Mouse (Mus musculus) kidney, adult 18-20 months (tissue): ENCODE results near the gene Ak7.
A peak's percentile ranks its signal among the peaks of the same experiment; 100 is the strongest.

ENCODE experiments used
- DNase-seq: peaks from one replicate; pipeline ENCODE4 v3.0.0; 2021

Ak7 gene

GRCm38 (mm10) chr12:105705799-105706487 lies at the start of gene Ak7:
Ak7 (plus strand) TSS chr12:105705976.
- peak; percentile 70 for DNase-seq

- DNase-seq = no peak
These were observed 29.5 kb upstream of the Ak7 start for GRCm38 (mm10) chr12:105676274-105676673.

GRCm38 (mm10) chr12:105678211-105678610 lies 27.6 kb upstream of the Ak7 start:
- no peak for DNase-seq

GRCm38 (mm10) chr12:105678762-105679161 lies 27.0 kb upstream of the Ak7 start:
- DNase-seq = no peak

GRCm38 (mm10) chr12:105683933-105684901 lies 21.6 kb upstream of the Ak7 start, which contains the start of gene Gskip:
Gskip (plus strand) TSS chr12:105684829.
- DNase-seq = peak; percentile 59

GRCm38 (mm10) chr12:105685001-105685691 lies 20.6 kb upstream of the Ak7 start, which contains the start of gene Atg2b:
Atg2b (minus strand) TSS chr12:105685211.
- peak; percentile 96 for DNase-seq

- no peak for DNase-seq
These were observed 19.0 kb upstream of the Ak7 start for GRCm38 (mm10) chr12:105686791-105687190.

- no peak for DNase-seq
These were observed 18.4 kb upstream of the Ak7 start for GRCm38 (mm10) chr12:105687416-105687815.

- no peak for DNase-seq
These were observed 17.2 kb upstream of the Ak7 start for GRCm38 (mm10) chr12:105688546-105688945.

- no peak for DNase-seq
These were observed 16.3 kb upstream of the Ak7 start for GRCm38 (mm10) chr12:105689435-105689834.

- no peak for DNase-seq
These were observed 11.8 kb upstream of the Ak7 start for GRCm38 (mm10) chr12:105694021-105694420.

GRCm38 (mm10) chr12:105695848-105696247 lies 9.9 kb upstream of the Ak7 start:
- no peak for DNase-seq

- no peak for DNase-seq
These were observed 8.5 kb upstream of the Ak7 start for GRCm38 (mm10) chr12:105697104-105697780.

GRCm38 (mm10) chr12:105700433-105700832 lies 5.3 kb upstream of the Ak7 start:
- no peak for DNase-seq

GRCm38 (mm10) chr12:105718616-105719015 lies 12.8 kb downstream of the Ak7 start:
- peak; percentile 21 for DNase-seq

GRCm38 (mm10) chr12:105720196-105720595 lies 14.4 kb downstream of the Ak7 start:
- no peak for DNase-seq

GRCm38 (mm10) chr12:105721452-105722132 lies 15.8 kb downstream of the Ak7 start:
- no peak for DNase-seq

- peak; percentile 9 for DNase-seq
These were observed 16.9 kb downstream of the Ak7 start for GRCm38 (mm10) chr12:105722657-105723056.

GRCm38 (mm10) chr12:105724616-105725015 lies 18.8 kb downstream of the Ak7 start:
- DNase-seq = no peak

- no peak for DNase-seq
These were observed 20.0 kb downstream of the Ak7 start for GRCm38 (mm10) chr12:105725736-105726135.

GRCm38 (mm10) chr12:105727268-105727667 lies 21.5 kb downstream of the Ak7 start:
- DNase-seq = no peak

- DNase-seq = peak; percentile 18
These were observed 22.2 kb downstream of the Ak7 start for GRCm38 (mm10) chr12:105727964-105728363.
